Mouse (Mus musculus) embryonic facial prominence, embryonic 15.5 days (tissue): ENCODE measurements around the gene Mapkbp1. TPM values are rescaled to one million over a fixed set of nuclear protein-coding genes. Genes with fewer than 3 reads are reported as not detected.

Experiments
- ATAC-seq: fragments of 200-750 bp; cut with Nextera tagmentation; 2 replicates; pipeline ENCODE4 v1.8.0; 2017; ENCODE audit warnings: low read depth, moderate TSS enrichment; ENCODE audit not compliant: insufficient number of reproducible peaks, low FRiP score, low TSS enrichment
- H3K27ac ChIP-seq: fragments of 300-500 bp; sonication (generic); replicated peaks from 2 replicates; pipeline ENCODE4 v1.5.1; 2015; ENCODE audit warnings: mild to moderate bottlenecking, inconsistent platforms
- H3K27me3 ChIP-seq: fragments of 300-500 bp; sonication (generic); 2 replicates; pipeline ENCODE4 v1.6.1; 2015; ENCODE audit warnings: inconsistent platforms
- H3K36me3 ChIP-seq: fragments of 300-500 bp; sonication (generic); 2 replicates; pipeline ENCODE4 v1.6.1; 2015; ENCODE audit warnings: mild to moderate bottlenecking, inconsistent platforms
- H3K4me1 ChIP-seq: fragments of 300-500 bp; sonication (generic); 2 replicates; pipeline ENCODE4 v1.6.1; 2015; ENCODE audit warnings: inconsistent platforms
- H3K4me2 ChIP-seq: fragments of 300-500 bp; sonication (generic); replicated peaks from 2 replicates; pipeline ENCODE4 v1.6.1; 2015; ENCODE audit warnings: mild to moderate bottlenecking, inconsistent platforms
- H3K4me3 ChIP-seq: fragments of 300-500 bp; sonication (generic); replicated peaks from 2 replicates; pipeline ENCODE4 v1.5.1; 2015; ENCODE audit warnings: mild to moderate bottlenecking, inconsistent platforms
- H3K9ac ChIP-seq: fragments of 300-500 bp; sonication (generic); 2 replicates; pipeline ENCODE4 v1.6.1; 2015; ENCODE audit warnings: inconsistent platforms
- H3K9me3 ChIP-seq: fragments of 300-500 bp; sonication (generic); replicated peaks from 2 replicates; pipeline ENCODE4 v1.6.1; 2016; ENCODE audit warnings: inconsistent platforms
- WGBS: fragments of 180-500 bp; shearing (Covaris S2); methylation state at CpG from one replicate; pipeline ENCODE4 v1.1.7; 2015; 5-methylcytosine and 5-hydroxymethylcytosine counted together
- polyA plus RNA-seq: library from polyadenylated mRNA; unstranded; fragments of >200 nt; fragmentation: Nextera tagmentation; extraction: Ambion mirVana; gene quantifications from 2 replicates; pipeline ENCODE4 v1.2.1, GENCODE M21; 2015

Gene Mapkbp1
- polyA plus RNA-seq, result 5.2 TPM in 2 replicates

DNA sequence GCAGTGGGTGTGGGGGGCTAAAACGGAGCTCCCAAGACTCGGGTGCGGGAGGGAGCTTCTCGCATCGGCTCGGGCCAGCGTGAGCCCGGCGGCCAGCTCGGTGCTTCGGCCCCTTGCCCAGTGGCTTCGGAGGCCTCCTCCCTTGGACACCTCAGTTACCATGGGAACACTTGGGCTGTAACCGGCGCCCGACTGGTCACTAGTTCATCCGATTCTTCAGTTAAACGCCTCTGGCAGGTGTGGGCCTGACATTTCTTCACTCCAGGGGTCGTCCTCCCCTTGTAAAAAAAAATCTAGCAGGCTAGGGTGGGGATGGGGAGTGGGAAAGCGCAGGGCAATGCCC, at the start of gene Mapkbp1:
Gene Mapkbp1 (plus strand): TSS at position 163 of the 343 bp plus-strand sequence.
- Histone ChIP-seq H3K4me2 (peak within 1 kb of the TSS; percentile 70), H3K27ac (peak within 1 kb of the TSS; percentile 82)
- peak; percentile 46; the same call in 1 of the 2 replicates for ATAC-seq

DNA sequence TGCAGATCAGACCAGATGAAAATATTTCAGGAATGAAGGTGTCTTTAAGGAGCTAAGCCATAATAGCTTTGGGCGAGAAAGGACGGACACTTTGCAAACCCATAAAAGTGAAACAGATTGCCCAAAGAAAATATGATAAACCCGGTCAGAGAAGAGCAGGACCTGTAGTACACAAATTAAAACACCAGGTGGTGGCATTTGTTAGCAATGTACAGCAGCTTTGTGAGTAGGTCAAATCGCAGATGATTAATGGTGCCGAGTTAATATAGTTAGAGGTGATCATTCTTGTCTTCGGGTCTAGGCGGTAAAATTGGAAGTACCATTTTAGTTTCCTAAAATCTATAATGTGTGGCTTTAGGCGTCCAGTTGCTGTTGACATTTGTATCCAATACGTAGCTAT, 1.9 kb upstream of the Mapkbp1 start:
- Histone ChIP-seq H3K27me3 (no peaks in the 10 kb centered on the region), H3K4me2 (no peak overlapping the region), H3K36me3 (peaks cover 11% of the 10 kb centered on the region), H3K9ac (no peak overlapping the region), H3K9me3 (no peaks in the 10 kb centered on the region), H3K4me3 (no peak overlapping the region), H3K4me1 (peaks cover 19% of the 10 kb centered on the region), H3K27ac (no peak overlapping the region)
- WGBS, result 37% methylated on average over 9 of the region's 9 CpGs
- ATAC-seq, result no peak

More for the DNA sequence above, at the start of gene Mapkbp1:
- H3K27me3 ChIP-seq, result no peaks in the 10 kb centered on the region
- H3K9ac ChIP-seq, result peak within 1 kb of the TSS; percentile 81
- peak within 1 kb of the TSS; percentile 92 for H3K4me3 ChIP-seq
- 0 out of 2 replicates have a peak, but pooled peaks cover 3% of the 10 kb centered on the region for H3K36me3 ChIP-seq
- WGBS, result under 1% methylated on average over 19 of the region's 19 CpGs
- no peaks in the 10 kb centered on the region for H3K9me3 ChIP-seq
- peaks cover 19% of the 10 kb centered on the region for H3K4me1 ChIP-seq

DNA sequence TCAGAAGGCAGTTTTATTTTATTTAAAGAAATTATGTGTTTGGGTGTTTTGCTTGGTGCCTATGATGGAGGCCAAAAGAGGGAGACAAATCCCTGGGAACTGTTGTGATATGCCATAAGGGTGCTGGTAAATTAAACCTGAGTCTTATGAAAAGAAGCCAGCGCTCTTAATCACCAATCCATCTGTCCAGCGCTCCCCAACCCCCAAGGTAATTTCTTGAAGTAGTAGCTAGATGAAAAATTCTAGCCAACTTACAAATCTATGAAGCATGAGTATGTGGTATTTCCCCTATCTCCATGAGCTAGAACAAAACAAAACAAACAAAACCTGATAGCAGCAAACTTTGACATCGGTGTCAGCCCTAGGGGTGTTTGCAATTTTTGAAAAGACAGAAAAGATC, 1.2 kb upstream of the Mapkbp1 start:
- peaks cover 8% of the 10 kb centered on the region; the same call in 1 of the 2 replicates for H3K36me3 ChIP-seq
- H3K27me3 ChIP-seq, result no peaks in the 10 kb centered on the region
- peak overlapping the region; percentile 70; the same call in 1 of the 2 replicates for H3K4me2 ChIP-seq
- 73% methylated on average over 3 of the region's 3 CpGs for WGBS
- H3K4me3 ChIP-seq, result 0 out of 2 replicates have a peak overlapping the region, but pooled peaks have one; percentile 92
- no peaks in the 10 kb centered on the region for H3K9me3 ChIP-seq
- peaks cover 19% of the 10 kb centered on the region for H3K4me1 ChIP-seq
- no peak overlapping the region for H3K9ac ChIP-seq
- H3K27ac ChIP-seq, result 0 out of 2 replicates have a peak overlapping the region, but pooled peaks have one; percentile 65
- ATAC-seq, result no peak

DNA sequence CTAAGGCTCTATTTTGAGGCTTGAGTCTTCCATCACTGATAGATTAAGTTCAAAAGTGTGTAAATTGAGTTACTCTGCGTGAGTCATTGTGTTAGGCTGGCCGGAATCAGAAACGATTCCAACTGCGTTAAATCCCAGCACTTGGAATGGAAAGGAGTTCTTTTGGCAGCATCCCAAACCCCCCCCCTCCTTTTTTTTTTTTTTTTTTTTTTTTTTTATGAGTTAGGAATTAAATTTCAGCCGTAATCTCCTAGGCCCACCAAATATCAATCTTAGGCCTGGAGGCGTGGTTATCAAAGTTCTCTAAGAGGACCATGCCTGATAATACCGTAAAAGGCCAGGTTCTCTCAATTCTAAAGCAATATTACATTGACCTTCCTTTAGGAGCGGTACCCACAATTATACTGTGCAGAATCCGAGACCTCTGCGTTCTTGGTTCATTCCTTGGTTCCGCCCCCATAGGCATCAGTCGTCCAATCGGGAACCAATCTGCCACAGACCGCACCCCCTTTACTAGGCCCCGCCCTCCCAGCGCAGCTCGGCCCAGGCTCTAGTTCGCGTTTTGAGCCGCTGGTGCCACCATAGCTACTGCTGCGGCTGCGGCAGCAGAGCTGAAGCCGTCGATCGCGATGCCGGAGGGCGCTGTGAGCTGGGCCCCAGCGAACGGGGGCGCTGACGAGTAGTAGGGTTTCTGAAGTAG, 512 bp upstream of the Mapkbp1 start:
- peaks cover 19% of the 10 kb centered on the region for H3K4me1 ChIP-seq
- H3K9ac ChIP-seq, result peak overlapping the region; percentile 81
- peak overlapping the region; percentile 92 for H3K4me3 ChIP-seq
- H3K9me3 ChIP-seq, result no peaks in the 10 kb centered on the region
- 0 out of 2 replicates have a peak, but pooled peaks cover 3% of the 10 kb centered on the region for H3K36me3 ChIP-seq
- H3K4me2 ChIP-seq, result peak overlapping the region; percentile 70
- peak; percentile 98 for ATAC-seq
- H3K27ac ChIP-seq, result peak overlapping the region; percentile 82
- no peaks in the 10 kb centered on the region for H3K27me3 ChIP-seq
- WGBS, result under 1% methylated on average over 32 of the region's 32 CpGs

DNA sequence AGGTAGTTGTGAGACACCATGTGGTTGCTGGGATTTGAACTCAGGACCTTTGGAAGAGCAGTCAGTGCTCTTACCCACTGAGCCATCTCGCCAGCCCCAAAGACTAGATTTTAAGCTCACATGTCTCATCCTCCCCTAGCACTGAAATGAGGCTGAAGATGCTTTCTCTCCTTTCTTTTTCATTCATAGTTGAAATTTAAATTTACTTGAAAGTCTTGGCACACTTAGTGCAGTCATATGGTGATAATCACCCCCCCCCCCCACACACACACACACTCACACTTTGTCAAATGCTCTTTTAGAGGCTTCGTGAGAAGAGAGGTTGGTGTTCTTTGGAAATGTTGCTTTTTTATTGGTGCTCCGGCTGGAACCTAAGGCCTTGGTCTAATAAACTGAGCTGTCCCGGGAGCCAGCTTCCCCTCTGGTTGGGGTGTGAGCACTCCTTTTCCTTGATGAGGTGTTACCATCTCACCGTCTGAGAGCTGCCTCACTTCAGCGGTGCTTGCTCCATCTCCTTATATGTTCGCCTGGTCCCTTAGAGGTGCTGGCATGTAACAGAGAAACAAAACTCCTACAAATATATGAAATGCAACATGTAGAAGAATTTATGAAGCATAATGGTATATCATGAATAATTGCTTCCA, 8.0 kb downstream of the Mapkbp1 start:
- Histone ChIP-seq H3K36me3 (0 out of 2 replicates have a peak, but pooled peaks cover 13% of the 10 kb centered on the region), H3K9me3 (no peaks in the 10 kb centered on the region), H3K4me3 (no peak overlapping the region), H3K27ac (no peak overlapping the region), H3K4me2 (no peak overlapping the region), H3K27me3 (no peaks in the 10 kb centered on the region), H3K9ac (no peak overlapping the region), H3K4me1 (no peaks in the 10 kb centered on the region; the same call in none of the 2 replicates)
- 80% methylated on average over 7 of the region's 7 CpGs for WGBS
- no peak for ATAC-seq

DNA sequence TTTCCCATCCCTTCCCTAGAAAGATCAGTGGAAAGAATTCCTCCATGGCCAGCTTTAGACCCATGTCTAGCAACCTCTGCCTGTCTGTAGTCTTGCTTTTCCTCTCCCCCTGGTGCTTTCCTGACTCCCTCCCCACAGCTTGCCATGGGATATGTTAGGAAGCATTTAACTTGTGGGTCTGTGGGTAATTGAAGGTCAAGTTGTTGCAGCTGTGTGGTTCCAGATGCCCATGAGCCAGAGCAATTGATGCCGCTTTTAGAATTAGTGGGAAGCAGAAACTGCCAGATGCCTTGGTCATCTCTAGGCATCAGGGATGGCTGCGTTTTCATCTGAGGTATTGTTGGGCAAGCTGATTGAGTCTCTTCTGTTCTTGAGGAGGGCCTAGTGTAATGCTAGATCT, 9.1 kb downstream of the Mapkbp1 start:
- no peaks in the 10 kb centered on the region for H3K9me3 ChIP-seq
- ATAC-seq, result peak; percentile 39; the same call in 1 of the 2 replicates
- no peak overlapping the region for H3K9ac ChIP-seq
- no peak overlapping the region for H3K4me2 ChIP-seq
- no peak overlapping the region for H3K27ac ChIP-seq
- 0 out of 2 replicates have a peak, but pooled peaks cover 11% of the 10 kb centered on the region for H3K36me3 ChIP-seq
- no peak overlapping the region for H3K4me3 ChIP-seq
- WGBS, result 43% methylated on average over 2 of the region's 2 CpGs
- no peaks in the 10 kb centered on the region for H3K27me3 ChIP-seq
- no peaks in the 10 kb centered on the region; the same call in none of the 2 replicates for H3K4me1 ChIP-seq

DNA sequence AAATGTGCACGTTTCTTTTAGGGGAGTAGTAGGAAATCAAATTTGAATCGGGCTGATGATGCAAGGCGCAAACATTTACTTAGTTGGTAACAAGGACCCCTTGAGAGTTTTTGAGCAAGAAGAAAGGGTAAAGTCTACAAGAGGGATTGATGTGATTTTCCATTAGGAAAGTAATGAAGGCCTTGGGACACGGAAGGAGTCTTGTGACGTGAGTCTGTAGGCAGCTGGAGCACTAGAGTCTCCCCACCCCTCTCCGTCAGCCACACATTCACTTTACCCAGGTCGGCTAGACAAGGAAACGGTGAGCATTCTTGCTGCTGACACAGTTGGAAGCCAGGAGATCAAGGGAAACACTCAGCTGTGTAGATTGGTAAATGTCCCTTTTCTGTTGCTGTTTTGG, 13.4 kb downstream of the Mapkbp1 start:
- ATAC-seq, result no peak
- 81% methylated on average over 8 of the region's 8 CpGs for WGBS

DNA sequence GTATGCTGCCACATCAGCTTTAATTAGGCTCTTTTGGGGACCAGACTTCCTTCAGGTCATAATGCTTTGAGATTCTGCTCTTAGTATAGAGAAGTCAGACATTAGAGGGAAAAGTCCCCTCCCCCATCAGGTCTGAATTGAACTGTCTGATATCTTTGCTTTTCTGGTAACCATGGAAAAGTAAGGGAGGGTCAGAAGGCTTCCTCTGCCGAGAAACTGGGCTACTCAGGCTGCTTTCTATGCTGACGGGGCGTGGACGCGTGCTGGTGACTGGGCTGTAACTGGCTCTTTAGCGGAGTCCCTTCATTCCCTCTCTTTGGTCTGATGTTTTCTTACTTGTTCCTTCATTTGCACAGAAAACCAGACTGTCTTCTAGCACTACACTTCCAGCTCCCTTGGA, 13.9 kb downstream of the Mapkbp1 start:
- Histone ChIP-seq H3K9me3 (no peaks in the 10 kb centered on the region), H3K9ac (no peak overlapping the region), H3K4me1 (no peaks in the 10 kb centered on the region), H3K4me2 (no peak overlapping the region), H3K27ac (no peak overlapping the region), H3K4me3 (no peak overlapping the region), H3K36me3 (0 out of 2 replicates have a peak, but pooled peaks cover 14% of the 10 kb centered on the region), H3K27me3 (no peaks in the 10 kb centered on the region)
- 88% methylated on average over 6 of the region's 6 CpGs for whole genome bisulfite sequencing
- ATAC-seq, result no peak

More for the DNA sequence above, 13.4 kb downstream of the Mapkbp1 start:
- H3K36me3 ChIP-seq, result 0 out of 2 replicates have a peak, but pooled peaks cover 16% of the 10 kb centered on the region
- H3K9me3 ChIP-seq, result no peaks in the 10 kb centered on the region
- H3K27me3 ChIP-seq, result no peaks in the 10 kb centered on the region
- no peaks in the 10 kb centered on the region for H3K4me1 ChIP-seq
- H3K9ac ChIP-seq, result no peak overlapping the region
- H3K4me2 ChIP-seq, result no peak overlapping the region
- H3K4me3 ChIP-seq, result no peak overlapping the region
- H3K27ac ChIP-seq, result no peak overlapping the region

DNA sequence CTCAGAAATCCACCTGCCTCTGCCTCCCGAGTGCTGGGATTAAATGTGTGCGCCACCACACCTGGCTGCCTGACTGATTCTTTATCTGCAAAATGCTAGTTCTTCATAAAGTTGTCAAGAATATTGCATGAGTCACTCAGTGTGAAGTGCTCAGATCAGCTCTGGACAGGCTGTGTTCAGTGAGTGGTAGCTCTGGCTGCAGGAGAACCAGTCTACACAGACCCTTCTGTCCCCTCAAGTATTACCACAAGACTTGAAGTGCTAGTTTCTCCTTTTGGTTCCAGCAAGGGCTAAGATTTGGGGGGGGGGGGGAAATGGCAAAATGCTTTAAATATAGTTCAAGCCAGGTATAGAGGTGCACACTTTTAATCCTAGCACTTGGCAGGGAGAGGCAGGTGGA, 14.9 kb downstream of the Mapkbp1 start:
- Histone ChIP-seq H3K4me1 (0 out of 2 replicates have a peak, but pooled peaks cover 2% of the 10 kb centered on the region), H3K9me3 (no peaks in the 10 kb centered on the region), H3K4me3 (no peak overlapping the region), H3K4me2 (no peak overlapping the region), H3K9ac (no peak overlapping the region), H3K27me3 (no peaks in the 10 kb centered on the region), H3K36me3 (0 out of 2 replicates have a peak, but pooled peaks cover 7% of the 10 kb centered on the region), H3K27ac (no peak overlapping the region)
- 91% methylated on average over 2 of the region's 2 CpGs for WGBS
- no peak for ATAC-seq

DNA sequence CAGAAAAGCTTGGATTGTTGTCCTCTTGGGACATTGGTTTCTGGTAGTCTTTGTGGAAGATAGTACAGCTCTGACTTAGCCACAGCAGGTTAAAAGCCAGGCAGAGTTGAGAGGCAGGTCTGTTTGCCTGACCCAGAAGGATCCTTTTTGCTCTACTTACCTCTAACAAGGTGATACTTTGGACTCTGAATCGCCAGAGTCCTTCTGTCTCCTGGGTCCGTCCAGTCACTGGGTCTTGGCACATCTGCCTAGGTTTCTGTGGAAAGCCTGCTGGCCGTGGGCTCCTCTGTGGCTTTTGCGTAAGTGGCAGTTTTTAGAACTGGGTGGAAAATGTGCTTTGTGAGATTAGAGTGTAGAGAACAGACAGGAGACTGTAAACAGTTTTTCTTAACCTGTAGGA, 16.5 kb downstream of the Mapkbp1 start:
- H3K9ac ChIP-seq, result no peak overlapping the region
- ATAC-seq, result no peak

DNA sequence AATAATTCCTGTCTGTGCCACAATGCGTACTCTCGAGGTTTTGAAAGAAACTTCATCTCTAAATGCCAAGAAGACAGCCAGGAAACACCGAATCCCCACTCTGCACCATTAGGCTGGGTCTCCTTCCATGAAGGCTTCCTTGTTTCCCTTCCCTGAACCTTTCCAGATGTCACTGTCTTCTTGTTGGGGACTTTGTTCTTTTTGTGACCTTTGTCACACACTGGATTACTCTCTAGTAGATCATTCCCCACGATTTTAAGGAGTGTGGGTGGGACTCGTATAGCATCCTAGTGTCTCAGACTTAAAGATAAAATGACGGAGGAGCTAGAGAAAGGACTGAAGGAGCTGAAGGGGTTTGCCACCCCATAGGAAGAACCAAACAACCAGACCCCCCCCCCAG, 18.4 kb downstream of the Mapkbp1 start:
- no peak overlapping the region for H3K27ac ChIP-seq
- H3K9ac ChIP-seq, result no peak overlapping the region
- ATAC-seq, result no peak
- WGBS, result 69% methylated on average over 6 of the region's 6 CpGs
- no peaks in the 10 kb centered on the region for H3K27me3 ChIP-seq
- H3K4me3 ChIP-seq, result no peak overlapping the region
- no peaks in the 10 kb centered on the region for H3K9me3 ChIP-seq
- H3K4me1 ChIP-seq, result peaks cover 29% of the 10 kb centered on the region
- 0 out of 2 replicates have a peak, but pooled peaks cover 8% of the 10 kb centered on the region for H3K36me3 ChIP-seq
- H3K4me2 ChIP-seq, result no peak overlapping the region

More for the DNA sequence above, 16.5 kb downstream of the Mapkbp1 start:
- no peak overlapping the region for H3K4me3 ChIP-seq
- H3K4me1 ChIP-seq, result peaks cover 10% of the 10 kb centered on the region
- H3K36me3 ChIP-seq, result 0 out of 2 replicates have a peak, but pooled peaks cover 8% of the 10 kb centered on the region
- no peaks in the 10 kb centered on the region for H3K9me3 ChIP-seq
- H3K4me2 ChIP-seq, result no peak overlapping the region
- H3K27ac ChIP-seq, result no peak overlapping the region
- WGBS, result 78% methylated on average over 4 of the region's 4 CpGs
- H3K27me3 ChIP-seq, result no peaks in the 10 kb centered on the region
